Mouse (Mus musculus) intestine, embryonic 15.5 days (tissue): ENCODE results near the gene Senp6. TPM values are rescaled to one million over a fixed set of nuclear protein-coding genes. Genes with fewer than 3 reads are reported as not detected.

Experiments used
- ATAC-seq: fragments of 200-750 bp; cut with Nextera tagmentation; 2 replicates; pipeline ENCODE4 v1.8.0; 2017; ENCODE audit warnings: moderate TSS enrichment, moderate library complexity
- H3K27ac ChIP-seq: fragments of 300-500 bp; sonication (generic); 2 replicates; pipeline ENCODE4 v1.5.1; 2015; ENCODE audit warnings: mild to moderate bottlenecking, inconsistent platforms
- H3K27me3 ChIP-seq: fragments of 300-500 bp; sonication (generic); replicated peaks from 2 replicates; pipeline ENCODE4 v1.6.1; 2015; ENCODE audit warnings: inconsistent platforms
- H3K36me3 ChIP-seq: fragments of 300-500 bp; sonication (generic); 2 replicates; pipeline ENCODE4 v1.6.1; 2015; ENCODE audit warnings: inconsistent platforms
- H3K4me1 ChIP-seq: fragments of 300-500 bp; sonication (generic); replicated peaks from 2 replicates; pipeline ENCODE4 v1.6.1; 2015; ENCODE audit warnings: inconsistent platforms
- H3K4me2 ChIP-seq: fragments of 300-500 bp; sonication (generic); replicated peaks from 2 replicates; pipeline ENCODE4 v1.6.1; 2015; ENCODE audit warnings: mild to moderate bottlenecking, inconsistent platforms
- H3K4me3 ChIP-seq: fragments of 300-500 bp; sonication (generic); replicated peaks from 2 replicates; pipeline ENCODE4 v1.5.1; 2015; ENCODE audit warnings: inconsistent platforms
- H3K9ac ChIP-seq: fragments of 300-500 bp; sonication (generic); 2 replicates; pipeline ENCODE4 v1.6.1; 2015; ENCODE audit warnings: inconsistent platforms
- H3K9me3 ChIP-seq: fragments of 300-500 bp; sonication (generic); 2 replicates; pipeline ENCODE4 v1.6.1; 2016; ENCODE audit warnings: inconsistent platforms
- WGBS: fragments of 180-500 bp; shearing (Covaris S2); methylation state at CpG from one replicate; pipeline ENCODE4 v1.1.7; 2015; 5-methylcytosine and 5-hydroxymethylcytosine counted together
- polyA plus RNA-seq: library from polyadenylated mRNA; unstranded; fragments of >200 nt; fragmentation: Nextera tagmentation; extraction: Ambion mirVana; gene quantifications from 2 replicates; pipeline ENCODE4 v1.2.1, GENCODE M21; 2015

Gene Senp6
- polyA plus RNA-seq, 1 experiment from 2014 or later = 36.9 TPM

DNA sequence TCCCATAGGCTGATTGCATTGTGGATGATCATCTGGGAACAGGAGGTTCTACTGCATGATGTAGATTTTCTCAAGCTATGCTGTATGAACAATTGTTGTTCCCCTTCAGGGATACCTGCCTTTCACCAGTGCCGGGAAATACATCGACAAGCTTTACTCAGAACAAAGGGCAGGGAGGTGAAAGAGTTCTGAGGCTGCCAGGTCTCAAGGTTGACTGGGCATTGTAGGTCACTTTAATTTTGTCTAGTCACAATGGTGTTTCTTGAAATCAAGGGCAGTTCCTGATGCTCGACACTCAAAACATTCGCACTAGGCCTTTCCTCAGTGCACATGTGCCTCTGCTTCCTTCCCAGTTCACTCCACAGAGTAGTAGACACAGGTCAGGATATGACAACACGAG lies 114.1 kb downstream of the Senp6 start:
- no peak overlapping the region for H3K4me2 ChIP-seq

DNA sequence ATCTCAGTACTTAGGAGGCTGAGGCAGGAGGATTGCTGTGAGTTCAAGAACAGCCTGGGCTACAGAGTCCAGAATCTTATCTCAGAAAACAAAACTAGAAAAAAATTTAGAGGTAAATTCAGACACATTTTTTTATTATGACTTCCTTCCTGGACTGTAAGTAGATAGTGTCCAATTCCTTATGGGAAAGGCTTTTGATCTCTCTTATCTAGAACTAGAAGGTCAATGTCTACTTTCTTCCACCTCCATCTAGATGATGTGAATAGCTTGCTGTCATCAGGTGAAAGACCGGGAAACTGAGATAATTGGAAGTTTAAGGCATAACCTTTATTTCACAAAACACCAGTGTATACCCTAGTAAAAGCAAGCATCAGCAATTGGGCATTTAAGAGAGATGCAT lies 115.0 kb downstream of the Senp6 start:
- Histone ChIP-seq H3K9ac (no peak overlapping the region), H3K4me3 (no peak overlapping the region), H3K4me2 (no peak overlapping the region), H3K9me3 (no peaks in the 10 kb centered on the region), H3K36me3 (no peaks in the 10 kb centered on the region), H3K27ac (no peak overlapping the region), H3K27me3 (no peaks in the 10 kb centered on the region), H3K4me1 (peaks cover 7% of the 10 kb centered on the region)
- WGBS = 68% methylated on average over 1 of the region's 1 CpGs
- ATAC-seq = peak; percentile 61

More for the DNA sequence above, 114.1 kb downstream of the Senp6 start:
- H3K4me3 ChIP-seq = no peak overlapping the region
- WGBS = 87% methylated on average over 5 of the region's 5 CpGs
- H3K9ac ChIP-seq = no peak overlapping the region
- H3K36me3 ChIP-seq = no peaks in the 10 kb centered on the region
- H3K9me3 ChIP-seq = no peaks in the 10 kb centered on the region
- ATAC-seq = no peak
- H3K27ac ChIP-seq = no peak overlapping the region
- no peaks in the 10 kb centered on the region for H3K27me3 ChIP-seq
- peaks cover 7% of the 10 kb centered on the region for H3K4me1 ChIP-seq

DNA sequence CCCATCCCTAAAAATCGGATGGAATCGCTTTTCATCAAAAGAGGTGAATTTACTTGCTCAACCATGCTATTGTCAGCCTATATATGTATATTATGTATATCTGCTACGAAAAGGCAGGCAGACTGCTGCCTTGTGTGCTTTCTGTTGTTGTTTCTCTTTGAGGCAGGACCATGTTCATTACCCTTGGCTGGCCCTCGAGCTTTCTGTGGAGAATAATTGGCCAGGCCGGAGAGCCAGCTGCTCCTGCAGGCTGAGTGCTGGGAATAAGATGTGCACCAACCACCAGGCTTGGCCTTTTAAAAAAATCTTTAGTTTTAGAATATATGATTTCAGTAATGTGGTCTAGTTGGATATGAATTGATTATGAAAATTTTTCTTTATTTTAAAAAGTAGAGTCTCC lies 117.4 kb downstream of the Senp6 start:
- no peaks in the 10 kb centered on the region for H3K9me3 ChIP-seq
- WGBS = 81% methylated on average over 5 of the region's 5 CpGs
- ATAC-seq = no peak
- H3K27ac ChIP-seq = no peak overlapping the region
- H3K27me3 ChIP-seq = no peaks in the 10 kb centered on the region
- no peaks in the 10 kb centered on the region for H3K36me3 ChIP-seq
- H3K9ac ChIP-seq = no peak overlapping the region
- no peak overlapping the region for H3K4me2 ChIP-seq
- 0 out of 2 replicates have a peak, but pooled peaks cover 3% of the 10 kb centered on the region for H3K4me1 ChIP-seq
- H3K4me3 ChIP-seq = no peak overlapping the region

DNA sequence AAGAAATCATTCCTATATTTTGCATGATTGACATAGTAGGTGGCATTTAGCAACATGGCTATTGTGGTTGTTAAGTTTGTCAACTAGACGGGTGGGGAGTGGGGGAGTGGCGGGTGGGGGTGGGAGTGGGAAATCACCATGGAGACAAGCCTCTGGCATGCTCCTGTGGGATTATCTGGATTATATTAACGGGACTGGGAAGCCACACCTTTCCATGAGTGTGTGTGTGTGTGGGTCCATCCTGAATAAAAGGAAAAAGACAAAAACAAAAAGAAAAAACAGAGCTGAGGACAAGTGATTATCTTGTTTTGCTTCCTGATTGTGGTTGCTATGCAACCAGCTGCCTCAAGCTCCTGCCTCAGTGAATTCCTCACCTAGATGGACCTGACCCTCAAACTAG lies 119.0 kb downstream of the Senp6 start:
- no peak overlapping the region for H3K4me2 ChIP-seq
- no peak overlapping the region for H3K4me3 ChIP-seq
- no peaks in the 10 kb centered on the region for H3K36me3 ChIP-seq
- no peaks in the 10 kb centered on the region for H3K9me3 ChIP-seq
- ATAC-seq = no peak
- no peaks in the 10 kb centered on the region for H3K4me1 ChIP-seq
- H3K27me3 ChIP-seq = no peaks in the 10 kb centered on the region
- WGBS = 68% methylated on average over 3 of the region's 3 CpGs
- H3K9ac ChIP-seq = no peak overlapping the region
- no peak overlapping the region for H3K27ac ChIP-seq

DNA sequence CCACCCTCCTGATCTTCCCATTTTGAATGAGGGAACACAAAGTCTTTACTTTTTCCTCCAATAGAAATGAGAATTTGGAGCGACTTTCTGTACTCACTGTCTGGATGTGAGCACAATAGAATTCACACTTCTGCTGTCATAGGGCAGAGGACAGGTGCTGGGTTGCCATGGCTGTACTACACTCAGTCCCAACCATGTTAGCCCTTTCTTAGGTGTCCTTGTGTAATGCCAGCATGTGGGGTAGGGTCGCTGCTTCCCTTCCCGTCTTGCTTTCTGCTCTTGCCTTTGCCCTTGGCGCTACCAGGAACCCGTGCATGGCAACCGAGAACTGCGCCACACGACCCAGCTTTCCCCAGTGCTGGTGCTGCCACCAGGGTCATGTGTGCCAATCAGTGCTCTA lies 120.0 kb downstream of the Senp6 start:
- 94% methylated on average over 8 of the region's 8 CpGs for WGBS

GRCm38 (mm10) chr9:80188324-80188893 lies 121.7 kb downstream of the Senp6 start:
- H3K9ac ChIP-seq = no peak overlapping the region
- no peak overlapping the region for H3K4me3 ChIP-seq
- H3K36me3 ChIP-seq = no peaks in the 10 kb centered on the region
- no peaks in the 10 kb centered on the region for H3K9me3 ChIP-seq
- no peak overlapping the region for H3K4me2 ChIP-seq
- WGBS = 62% methylated on average over 5 of the region's 5 CpGs
- H3K4me1 ChIP-seq = peaks cover 4% of the 10 kb centered on the region; the same call in 1 of the 2 replicates
- no peaks in the 10 kb centered on the region for H3K27me3 ChIP-seq
- no peak overlapping the region for H3K27ac ChIP-seq
- no peak for ATAC-seq

More for the DNA sequence above, 120.0 kb downstream of the Senp6 start:
- Histone ChIP-seq H3K27me3 (no peaks in the 10 kb centered on the region), H3K9ac (no peak overlapping the region), H3K36me3 (no peaks in the 10 kb centered on the region), H3K4me1 (peaks cover 4% of the 10 kb centered on the region; the same call in 1 of the 2 replicates), H3K4me2 (no peak overlapping the region), H3K9me3 (no peaks in the 10 kb centered on the region), H3K27ac (no peak overlapping the region), H3K4me3 (no peak overlapping the region)
- no peak for ATAC-seq

DNA sequence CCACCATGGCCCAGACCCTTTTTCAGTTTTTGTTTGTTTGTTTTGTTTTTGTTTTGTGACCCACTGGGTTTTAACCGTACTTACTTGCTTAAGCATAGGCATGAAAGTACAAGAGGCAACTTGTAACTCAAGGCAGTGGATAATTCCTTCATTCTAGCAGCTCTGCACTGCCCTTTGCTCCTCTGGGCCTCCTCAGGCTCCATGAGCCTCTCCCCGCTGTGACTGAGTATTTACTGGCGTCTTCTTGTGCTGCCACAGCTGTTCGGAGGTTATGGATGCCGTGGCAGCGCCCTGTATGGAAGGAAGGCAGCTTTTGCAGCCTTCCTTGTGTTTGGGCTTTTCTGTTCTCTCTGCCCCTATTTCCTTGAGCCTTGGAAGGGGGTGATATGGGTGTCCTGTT lies 124.5 kb downstream of the Senp6 start:
- peak; percentile 52 for ATAC-seq
- H3K9me3 ChIP-seq = no peaks in the 10 kb centered on the region
- H3K4me1 ChIP-seq = peaks cover 7% of the 10 kb centered on the region; the same call in 1 of the 2 replicates
- no peak overlapping the region for H3K4me3 ChIP-seq
- no peaks in the 10 kb centered on the region for H3K27me3 ChIP-seq
- WGBS = 78% methylated on average over 6 of the region's 6 CpGs
- H3K9ac ChIP-seq = no peak overlapping the region
- H3K4me2 ChIP-seq = no peak overlapping the region
- H3K27ac ChIP-seq = 0 out of 2 replicates have a peak overlapping the region, but pooled peaks have one; percentile 22
- no peaks in the 10 kb centered on the region for H3K36me3 ChIP-seq

GRCm38 (mm10) chr9:80192324-80192723 lies 125.6 kb downstream of the Senp6 start:
- peak; percentile 82 for ATAC-seq
- no peaks in the 10 kb centered on the region for H3K27me3 ChIP-seq
- WGBS = 70% methylated on average over 10 of the region's 10 CpGs
- H3K9me3 ChIP-seq = no peaks in the 10 kb centered on the region
- 0 out of 2 replicates have a peak overlapping the region, but pooled peaks have one; percentile 22 for H3K27ac ChIP-seq
- peaks cover 8% of the 10 kb centered on the region; the same call in 1 of the 2 replicates for H3K4me1 ChIP-seq
- no peak overlapping the region for H3K9ac ChIP-seq
- no peak overlapping the region for H3K4me3 ChIP-seq
- no peak overlapping the region for H3K4me2 ChIP-seq
- no peaks in the 10 kb centered on the region for H3K36me3 ChIP-seq

DNA sequence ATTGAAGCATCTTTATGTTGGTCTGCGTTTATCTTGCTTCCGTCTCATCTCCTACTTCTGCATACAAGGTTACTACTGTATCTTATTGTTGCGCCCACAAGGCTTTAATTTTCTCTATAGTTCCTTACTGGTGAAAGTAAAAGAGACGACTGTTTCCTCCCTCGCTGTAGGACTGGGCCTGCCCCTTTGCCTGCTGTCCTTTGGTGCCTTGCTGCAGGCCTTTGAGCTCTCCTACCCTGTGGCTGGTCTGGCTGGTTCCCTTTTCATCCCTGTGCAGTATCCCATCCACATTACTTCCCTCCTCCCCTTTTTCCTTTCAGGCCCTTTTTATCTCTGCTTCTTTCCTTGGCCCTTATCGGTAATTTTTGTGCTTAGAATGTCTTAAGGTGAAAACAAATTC lies 127.7 kb downstream of the Senp6 start:
- H3K4me1 ChIP-seq = peaks cover 8% of the 10 kb centered on the region; the same call in 1 of the 2 replicates
- no peak overlapping the region for H3K4me3 ChIP-seq
- ATAC-seq = no peak
- no peak overlapping the region for H3K9ac ChIP-seq
- no peak overlapping the region for H3K27ac ChIP-seq
- H3K4me2 ChIP-seq = no peak overlapping the region
- no peaks in the 10 kb centered on the region for H3K9me3 ChIP-seq
- 65% methylated on average over 6 of the region's 6 CpGs for WGBS
- H3K36me3 ChIP-seq = no peaks in the 10 kb centered on the region
- no peaks in the 10 kb centered on the region for H3K27me3 ChIP-seq

Other genes starting within 250 kb of the Senp6 start
- 6.0 and 6.3 TPM in 2 replicates for gene Filip1, start 54.1 kb upstream of the Senp6 start, polyA plus RNA-seq
- 64.7 and 71.9 TPM in 2 replicates for gene Myo6, start 98.1 kb downstream of the Senp6 start, polyA plus RNA-seq